Mouse (Mus musculus): Measurements from ENCODE around the gene Rps15.
A peak's percentile ranks its signal among the peaks of the same experiment; 100 is the strongest.

- TF ChIP-seq POLR2A (IDR thresholded peaks at IDR 0.05; ENCODE audit: extremely low read depth, insufficient read depth, low read length) (peak; percentile 93), CTCF (IDR thresholded peaks at IDR 0.05; ENCODE audit: low read depth, low read length) (no peak)
Measured at GRCm38 (mm10) chr10:80248971-80249640, 43.1 kb upstream of the Rps15 start, which contains the start of gene Ndufs7.

Measured in liver, adult 2 months (tissue).